Mouse (Mus musculus): ENCODE measurements around the gene Fdxr.

Gene Fdxr

GRCm38 (mm10) chr11:115236570-115236969 is 40.3 kb downstream of the Fdxr start:
- no peak for DNase-seq (ENCODE audit: low spot score in 2 of 2)

- no peak for DNase-seq (ENCODE audit: low spot score in 2 of 2)
Observed at GRCm38 (mm10) chr11:115234320-115235044, 42.4 kb downstream of the Fdxr start.

GRCm38 (mm10) chr11:115233526-115234290 is 43.1 kb downstream of the Fdxr start:
- no peak for DNase-seq (ENCODE audit: low spot score in 2 of 2)

- DNase-seq (ENCODE audit: low spot score in 2 of 2), result no peak
Observed at GRCm38 (mm10) chr11:115232889-115233288, 44.0 kb downstream of the Fdxr start.

GRCm38 (mm10) chr11:115231924-115232323 is 44.9 kb downstream of the Fdxr start:
- no peak for DNase-seq (ENCODE audit: low spot score in 2 of 2)

- DNase-seq (ENCODE audit: low spot score in 2 of 2), result no peak
Observed at GRCm38 (mm10) chr11:115231168-115231915, 45.5 kb downstream of the Fdxr start.

- no peak for DNase-seq (ENCODE audit: low spot score in 2 of 2)
Observed at GRCm38 (mm10) chr11:115229021-115229930, 47.6 kb downstream of the Fdxr start.

- DNase-seq (ENCODE audit: low spot score in 2 of 2), result no peak
Observed at GRCm38 (mm10) chr11:115228430-115228829, 48.4 kb downstream of the Fdxr start.

- DNase-seq (ENCODE audit: low spot score in 2 of 2), result no peak
Observed at GRCm38 (mm10) chr11:115227640-115228039, 49.2 kb downstream of the Fdxr start.

- no peak for DNase-seq (ENCODE audit: low spot score in 2 of 2)
Observed at GRCm38 (mm10) chr11:115226811-115227491, 49.9 kb downstream of the Fdxr start.

GRCm38 (mm10) chr11:115225301-115225700 is 51.5 kb downstream of the Fdxr start:
- no peak for DNase-seq (ENCODE audit: low spot score in 2 of 2)

GRCm38 (mm10) chr11:115224889-115225288 is 52.0 kb downstream of the Fdxr start:
- DNase-seq (ENCODE audit: low spot score in 2 of 2), result no peak

- DNase-seq (ENCODE audit: low spot score in 2 of 2), result no peak
Observed at GRCm38 (mm10) chr11:115223877-115224276, 53.0 kb downstream of the Fdxr start.

GRCm38 (mm10) chr11:115223451-115223850 is 53.4 kb downstream of the Fdxr start:
- no peak for DNase-seq (ENCODE audit: low spot score in 2 of 2)

GRCm38 (mm10) chr11:115222570-115222969 is 54.3 kb downstream of the Fdxr start:
- DNase-seq (ENCODE audit: low spot score in 2 of 2), result no peak

GRCm38 (mm10) chr11:115222077-115222476 is 54.8 kb downstream of the Fdxr start:
- no peak for DNase-seq (ENCODE audit: low spot score in 2 of 2)

- DNase-seq (ENCODE audit: low spot score in 2 of 2), result no peak
Observed at GRCm38 (mm10) chr11:115219685-115220084, 57.2 kb downstream of the Fdxr start.

GRCm38 (mm10) chr11:115219263-115219662 is 57.6 kb downstream of the Fdxr start:
- DNase-seq (ENCODE audit: low spot score in 2 of 2), result no peak
